Mouse (Mus musculus): ENCODE measurements at regions not wholly inside any gene's neighbourhood (a gene's known extent, or its start where the extent isn't known, plus 50 kb on each side); places are given as distances from the start of the nearest gene placed in this dataset.

DNA sequence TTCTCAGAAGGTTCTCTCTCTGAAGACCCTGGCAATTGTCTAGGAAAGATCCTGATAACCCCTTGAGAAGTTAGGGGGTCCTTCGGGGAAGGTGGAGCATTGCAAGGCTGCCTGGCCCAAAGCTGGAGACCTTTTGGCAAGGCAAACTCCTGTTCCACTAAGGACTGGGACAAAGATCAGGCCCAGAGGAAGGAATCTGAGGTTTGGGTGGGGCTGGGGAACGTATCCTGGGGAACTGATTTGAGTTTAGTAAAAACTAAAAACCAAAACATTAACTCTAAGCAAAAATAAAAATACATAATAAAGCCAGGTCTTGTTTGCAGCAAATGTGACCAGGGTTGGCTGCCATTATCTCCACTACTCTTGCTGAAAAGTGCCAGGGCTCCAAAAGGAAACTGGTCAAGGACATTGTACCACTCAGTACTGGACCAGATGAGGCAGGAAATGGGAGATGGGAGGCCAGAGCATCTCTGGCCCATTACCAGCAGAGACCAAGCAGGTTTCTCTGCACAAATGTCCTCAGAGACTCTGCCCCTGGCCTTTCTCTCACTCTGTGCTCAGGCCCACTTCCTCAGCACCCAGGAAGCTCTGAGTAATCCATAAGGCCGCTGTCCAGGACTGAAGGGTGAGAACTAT lies 321.5 kb downstream of the Cxcl12 start:
- Histone ChIP-seq H3K27ac (no peak overlapping the region), H3K9ac (no peak overlapping the region), H3K4me1 (peaks cover 3% of the 10 kb centered on the region; the same call in 1 of the 2 replicates), H3K27me3 (no peaks in the 10 kb centered on the region), H3K9me3 (no peaks in the 10 kb centered on the region), H3K36me3 (no peaks in the 10 kb centered on the region), H3K4me2 (replicated peaks) (no peak overlapping the region), H3K4me3 (no peak overlapping the region)
- 90% methylated on average over 3 of the region's 3 CpGs for WGBS
- ATAC-seq (ENCODE audit: insufficient number of reproducible peaks, insufficient read depth, low FRiP score, low TSS enrichment): no peak

- H3K27ac ChIP-seq: no peak overlapping the region
- 93% methylated on average over 1 of the region's 1 CpGs for WGBS
Observed at GRCm38 (mm10) chr6:117494971-117495370, 326.6 kb downstream of the Cxcl12 start.

GRCm38 (mm10) chr6:117497337-117497736 lies 329.0 kb downstream of the Cxcl12 start:
- Histone ChIP-seq H3K4me3 (no peak overlapping the region), H3K27me3 (no peaks in the 10 kb centered on the region), H3K4me1 (no peaks in the 10 kb centered on the region), H3K4me2 (replicated peaks) (no peak overlapping the region), H3K9me3 (no peaks in the 10 kb centered on the region), H3K36me3 (no peaks in the 10 kb centered on the region), H3K9ac (no peak overlapping the region), H3K27ac (no peak overlapping the region)
- no peak for ATAC-seq (ENCODE audit: insufficient number of reproducible peaks, insufficient read depth, low FRiP score, low TSS enrichment)
- WGBS: 86% methylated on average over 5 of the region's 5 CpGs

More at GRCm38 (mm10) chr6:117494971-117495370, 326.6 kb downstream of the Cxcl12 start:
- H3K4me1 ChIP-seq: peaks cover 3% of the 10 kb centered on the region; the same call in 1 of the 2 replicates
- H3K9me3 ChIP-seq: no peaks in the 10 kb centered on the region
- H3K9ac ChIP-seq: no peak overlapping the region
- H3K36me3 ChIP-seq: no peaks in the 10 kb centered on the region
- no peak overlapping the region for H3K4me3 ChIP-seq
- no peak overlapping the region for H3K4me2 ChIP-seq (replicated peaks)
- ATAC-seq (ENCODE audit: insufficient number of reproducible peaks, insufficient read depth, low FRiP score, low TSS enrichment): no peak
- no peaks in the 10 kb centered on the region for H3K27me3 ChIP-seq

DNA sequence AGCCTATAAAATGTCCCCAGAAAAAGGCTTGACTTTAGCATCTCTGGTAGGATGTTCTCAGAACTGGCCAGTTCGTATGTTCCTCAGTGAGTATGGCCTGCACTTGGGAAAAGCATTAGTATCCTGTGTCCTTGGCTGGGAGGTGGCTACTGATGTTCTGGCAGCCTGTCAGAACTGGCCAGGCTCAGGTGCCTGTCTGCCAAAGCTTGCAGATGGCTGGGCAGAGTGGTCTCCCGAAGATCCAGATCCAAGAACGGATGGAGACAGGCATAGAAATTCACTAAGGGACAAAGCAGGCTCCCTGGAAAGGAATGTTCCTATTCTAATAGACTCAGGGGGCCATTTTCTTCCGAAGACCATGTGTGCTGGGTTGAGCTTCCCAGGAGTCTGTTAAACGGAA lies 329.6 kb downstream of the Cxcl12 start:
- ATAC-seq (ENCODE audit: insufficient number of reproducible peaks, insufficient read depth, low FRiP score, low TSS enrichment): no peak
- H3K9me3 ChIP-seq: no peaks in the 10 kb centered on the region
- H3K27me3 ChIP-seq: no peaks in the 10 kb centered on the region

DNA sequence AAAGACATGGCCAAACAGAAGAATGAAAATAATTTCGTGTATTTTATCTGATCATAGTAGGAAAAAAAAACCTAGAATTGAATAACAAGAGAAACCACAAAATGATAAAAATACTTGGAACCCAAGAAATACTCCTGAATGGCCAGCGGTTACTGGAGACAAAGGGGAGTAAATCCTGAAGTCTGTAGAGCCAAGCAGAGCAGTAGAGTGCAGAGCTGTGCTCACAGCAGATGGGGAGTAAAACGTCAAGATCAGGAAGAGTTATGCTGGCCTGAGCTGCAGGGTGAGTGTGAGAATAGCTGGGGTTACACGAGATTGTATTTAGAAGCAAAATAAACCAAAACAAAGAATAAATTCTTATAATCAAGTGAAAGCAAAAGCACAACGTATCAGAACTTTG lies 334.0 kb downstream of the Cxcl12 start:
- Histone ChIP-seq H3K9me3 (no peaks in the 10 kb centered on the region), H3K4me2 (replicated peaks) (no peak overlapping the region), H3K27ac (no peak overlapping the region), H3K9ac (no peak overlapping the region), H3K4me1 (0 out of 2 replicates have a peak, but pooled peaks cover 2% of the 10 kb centered on the region), H3K27me3 (no peaks in the 10 kb centered on the region), H3K36me3 (no peaks in the 10 kb centered on the region), H3K4me3 (no peak overlapping the region)
- no peak for ATAC-seq (ENCODE audit: insufficient number of reproducible peaks, insufficient read depth, low FRiP score, low TSS enrichment)
- 64% methylated on average over 5 of the region's 5 CpGs for WGBS

More for the DNA sequence above, 329.6 kb downstream of the Cxcl12 start:
- no peak overlapping the region for H3K4me3 ChIP-seq
- H3K4me1 ChIP-seq: no peaks in the 10 kb centered on the region
- no peaks in the 10 kb centered on the region for H3K36me3 ChIP-seq
- H3K4me2 ChIP-seq (replicated peaks): no peak overlapping the region
- 91% methylated on average over 5 of the region's 5 CpGs for WGBS
- no peak overlapping the region for H3K27ac ChIP-seq
- H3K9ac ChIP-seq: no peak overlapping the region

DNA sequence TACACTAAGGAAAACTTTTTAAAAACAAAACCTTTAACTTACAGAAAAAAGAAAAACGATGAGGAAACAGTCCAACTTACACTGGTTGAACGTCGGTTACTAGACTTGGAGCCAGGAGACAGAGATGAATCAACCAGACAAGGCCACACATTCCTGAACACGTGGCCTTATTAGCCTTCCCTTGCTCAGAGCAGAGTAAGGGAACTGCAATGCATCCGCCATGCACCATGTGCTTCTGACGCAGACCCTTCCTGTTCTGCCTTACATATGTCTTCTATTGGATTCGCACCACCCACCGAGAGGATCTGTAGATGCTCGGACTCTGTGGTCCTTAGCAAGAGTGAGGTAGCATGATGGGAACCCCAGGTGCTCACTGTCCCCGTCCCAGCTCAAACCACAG lies 336.2 kb upstream of the Zfp637 start:
- no peak overlapping the region for H3K9ac ChIP-seq
- 72% methylated on average over 10 of the region's 10 CpGs for WGBS
- H3K27ac ChIP-seq: no peak overlapping the region
- no peak overlapping the region for H3K4me3 ChIP-seq
- H3K36me3 ChIP-seq: no peaks in the 10 kb centered on the region
- H3K27me3 ChIP-seq: no peaks in the 10 kb centered on the region
- ATAC-seq (ENCODE audit: insufficient number of reproducible peaks, insufficient read depth, low FRiP score, low TSS enrichment): no peak
- no peaks in the 10 kb centered on the region for H3K9me3 ChIP-seq
- no peak overlapping the region for H3K4me2 ChIP-seq (replicated peaks)
- H3K4me1 ChIP-seq: 0 out of 2 replicates have a peak, but pooled peaks cover 2% of the 10 kb centered on the region

DNA sequence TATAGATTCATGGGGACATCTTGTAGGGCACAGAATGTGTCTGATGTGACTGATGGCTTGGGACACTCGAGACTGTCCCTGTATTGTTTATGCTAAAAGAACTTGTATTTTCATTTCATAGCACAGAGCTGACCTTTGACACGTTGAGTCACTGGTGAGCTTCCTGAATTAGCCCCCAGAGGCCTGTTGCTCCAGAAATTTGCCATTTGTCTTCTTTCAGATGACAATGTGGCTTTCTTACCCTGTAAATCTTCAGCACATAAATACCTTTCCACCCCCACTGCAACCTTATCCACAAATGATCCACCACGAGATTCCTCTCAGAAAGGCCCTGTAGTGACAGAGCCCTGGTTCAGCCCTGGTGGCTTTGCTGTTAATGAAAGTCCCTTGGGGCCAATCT lies 335.5 kb upstream of the Zfp637 start:
- no peak overlapping the region for H3K4me2 ChIP-seq (replicated peaks)
- no peaks in the 10 kb centered on the region for H3K9me3 ChIP-seq
- no peak overlapping the region for H3K4me3 ChIP-seq
- H3K9ac ChIP-seq: no peak overlapping the region
- no peak overlapping the region for H3K27ac ChIP-seq
- no peaks in the 10 kb centered on the region for H3K27me3 ChIP-seq
- H3K4me1 ChIP-seq: 0 out of 2 replicates have a peak, but pooled peaks cover 2% of the 10 kb centered on the region
- H3K36me3 ChIP-seq: no peaks in the 10 kb centered on the region
- 34% methylated on average over 3 of the region's 3 CpGs for WGBS
- no peak for ATAC-seq (ENCODE audit: insufficient number of reproducible peaks, insufficient read depth, low FRiP score, low TSS enrichment)

- Histone ChIP-seq H3K4me2 (replicated peaks) (no peak overlapping the region), H3K4me3 (no peak overlapping the region), H3K9ac (no peak overlapping the region), H3K9me3 (no peaks in the 10 kb centered on the region), H3K36me3 (no peaks in the 10 kb centered on the region), H3K4me1 (0 out of 2 replicates have a peak, but pooled peaks cover 2% of the 10 kb centered on the region), H3K27ac (no peak overlapping the region), H3K27me3 (no peaks in the 10 kb centered on the region)
- no peak for ATAC-seq (ENCODE audit: insufficient number of reproducible peaks, insufficient read depth, low FRiP score, low TSS enrichment)
- WGBS: 42% methylated on average over 7 of the region's 7 CpGs
Observed at GRCm38 (mm10) chr6:117506619-117507018, 334.4 kb upstream of the Zfp637 start.

GRCm38 (mm10) chr6:117508860-117509259 lies 332.1 kb upstream of the Zfp637 start:
- Histone ChIP-seq H3K27me3 (no peaks in the 10 kb centered on the region), H3K4me2 (replicated peaks) (no peak overlapping the region), H3K4me1 (0 out of 2 replicates have a peak, but pooled peaks cover 2% of the 10 kb centered on the region), H3K9ac (no peak overlapping the region), H3K36me3 (no peaks in the 10 kb centered on the region), H3K9me3 (no peaks in the 10 kb centered on the region), H3K27ac (no peak overlapping the region), H3K4me3 (no peak overlapping the region)
- 60% methylated on average over 6 of the region's 6 CpGs for WGBS
- no peak for ATAC-seq (ENCODE audit: insufficient number of reproducible peaks, insufficient read depth, low FRiP score, low TSS enrichment)

- no peak overlapping the region for H3K4me2 ChIP-seq (replicated peaks)
- WGBS: 86% methylated on average over 4 of the region's 4 CpGs
- no peak for ATAC-seq (ENCODE audit: insufficient number of reproducible peaks, insufficient read depth, low FRiP score, low TSS enrichment)
- H3K4me3 ChIP-seq: no peak overlapping the region
- no peaks in the 10 kb centered on the region for H3K36me3 ChIP-seq
- H3K27me3 ChIP-seq: no peaks in the 10 kb centered on the region
- H3K4me1 ChIP-seq: 0 out of 2 replicates have a peak, but pooled peaks cover 2% of the 10 kb centered on the region
- H3K9me3 ChIP-seq: no peaks in the 10 kb centered on the region
- H3K27ac ChIP-seq: no peak overlapping the region
- H3K9ac ChIP-seq: no peak overlapping the region
Observed at GRCm38 (mm10) chr6:117510026-117510425, 331.0 kb upstream of the Zfp637 start.

- no peaks in the 10 kb centered on the region for H3K36me3 ChIP-seq
- H3K4me2 ChIP-seq (replicated peaks): no peak overlapping the region
- H3K27me3 ChIP-seq: no peaks in the 10 kb centered on the region
- 87% methylated on average over 5 of the region's 5 CpGs for WGBS
- no peaks in the 10 kb centered on the region for H3K9me3 ChIP-seq
- H3K4me1 ChIP-seq: no peaks in the 10 kb centered on the region
- H3K9ac ChIP-seq: no peak overlapping the region
- H3K4me3 ChIP-seq: no peak overlapping the region
- ATAC-seq (ENCODE audit: insufficient number of reproducible peaks, insufficient read depth, low FRiP score, low TSS enrichment): no peak
- H3K27ac ChIP-seq: no peak overlapping the region
Observed at GRCm38 (mm10) chr6:117514831-117515230, 326.1 kb upstream of the Zfp637 start.

DNA sequence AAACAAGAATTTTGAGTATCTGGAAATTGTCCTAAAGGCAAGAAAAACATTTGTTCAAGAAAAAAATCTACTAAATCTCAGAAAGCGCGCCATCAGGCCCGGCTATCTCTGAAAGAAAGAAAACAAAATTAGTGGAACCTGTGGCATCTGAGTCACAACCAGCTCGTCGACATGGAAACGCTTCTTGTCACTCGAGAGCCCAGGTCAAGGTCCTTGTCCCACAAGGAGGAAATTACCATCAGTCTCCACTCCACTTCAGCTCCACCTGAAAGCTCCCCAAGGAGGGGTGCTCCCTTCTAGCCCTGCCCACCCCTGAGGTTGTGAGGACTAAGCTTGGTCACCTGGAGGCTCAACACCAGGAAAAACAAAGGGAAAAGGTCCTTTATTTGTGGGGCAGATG lies 324.1 kb upstream of the Zfp637 start:
- Histone ChIP-seq H3K27ac (no peak overlapping the region), H3K9ac (no peak overlapping the region), H3K9me3 (no peaks in the 10 kb centered on the region), H3K36me3 (no peaks in the 10 kb centered on the region), H3K4me1 (no peaks in the 10 kb centered on the region), H3K4me2 (replicated peaks) (no peak overlapping the region), H3K4me3 (no peak overlapping the region), H3K27me3 (no peaks in the 10 kb centered on the region)
- no peak for ATAC-seq (ENCODE audit: insufficient number of reproducible peaks, insufficient read depth, low FRiP score, low TSS enrichment)
- WGBS: 60% methylated on average over 7 of the region's 7 CpGs

All from embryonic facial prominence, embryonic 12.5 days (tissue).